Mouse (Mus musculus): Measurements from ENCODE around the gene Tubb4b.

DNA sequence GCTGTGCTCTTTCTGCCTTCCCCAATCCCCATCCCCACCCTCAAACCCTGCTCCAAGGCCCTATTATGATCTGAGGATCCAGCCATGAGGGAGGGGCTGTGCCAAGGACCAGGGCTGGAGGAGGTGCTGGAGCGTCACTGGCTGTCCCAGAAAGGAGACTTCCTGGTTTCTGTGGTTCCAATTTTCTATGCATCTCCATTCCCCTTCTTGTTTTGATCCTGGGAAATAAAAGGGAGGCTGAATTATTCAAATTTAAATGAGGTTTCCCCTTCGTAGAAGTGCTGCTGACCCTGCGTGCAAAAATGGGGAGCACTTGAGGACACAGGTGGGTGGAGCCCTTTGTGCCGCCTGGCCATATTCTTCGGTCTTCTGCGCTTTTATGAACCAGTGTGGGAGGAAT is 41.8 kb downstream of the Tubb4b start:
- TF ChIP-seq CTCF (IDR thresholded peaks at IDR 0.05; ENCODE audit: low read depth) (no peak), EP300 (IDR thresholded peaks at IDR 0.05; ENCODE audit: low read depth) (no peak)

Measured in heart, postnatal 0 days (tissue).